Mouse (Mus musculus) CD4-positive, CD25-positive, alpha-beta regulatory T cell (primary cell): ENCODE results near the gene Tmem87b. TPM values are rescaled to one million over a fixed set of nuclear protein-coding genes. Genes with fewer than 3 reads are reported as not detected.

Source experiments
- polyA plus RNA-seq: library from polyadenylated mRNA; unstranded; fragments of 100-300 nt; shearing (Covaris generic); gene quantifications from one replicate; pipeline ENCODE4 v1.2.1, GENCODE M21; 2017

Tmem87b gene
- 29.2 TPM for polyA plus RNA-seq

DNA sequence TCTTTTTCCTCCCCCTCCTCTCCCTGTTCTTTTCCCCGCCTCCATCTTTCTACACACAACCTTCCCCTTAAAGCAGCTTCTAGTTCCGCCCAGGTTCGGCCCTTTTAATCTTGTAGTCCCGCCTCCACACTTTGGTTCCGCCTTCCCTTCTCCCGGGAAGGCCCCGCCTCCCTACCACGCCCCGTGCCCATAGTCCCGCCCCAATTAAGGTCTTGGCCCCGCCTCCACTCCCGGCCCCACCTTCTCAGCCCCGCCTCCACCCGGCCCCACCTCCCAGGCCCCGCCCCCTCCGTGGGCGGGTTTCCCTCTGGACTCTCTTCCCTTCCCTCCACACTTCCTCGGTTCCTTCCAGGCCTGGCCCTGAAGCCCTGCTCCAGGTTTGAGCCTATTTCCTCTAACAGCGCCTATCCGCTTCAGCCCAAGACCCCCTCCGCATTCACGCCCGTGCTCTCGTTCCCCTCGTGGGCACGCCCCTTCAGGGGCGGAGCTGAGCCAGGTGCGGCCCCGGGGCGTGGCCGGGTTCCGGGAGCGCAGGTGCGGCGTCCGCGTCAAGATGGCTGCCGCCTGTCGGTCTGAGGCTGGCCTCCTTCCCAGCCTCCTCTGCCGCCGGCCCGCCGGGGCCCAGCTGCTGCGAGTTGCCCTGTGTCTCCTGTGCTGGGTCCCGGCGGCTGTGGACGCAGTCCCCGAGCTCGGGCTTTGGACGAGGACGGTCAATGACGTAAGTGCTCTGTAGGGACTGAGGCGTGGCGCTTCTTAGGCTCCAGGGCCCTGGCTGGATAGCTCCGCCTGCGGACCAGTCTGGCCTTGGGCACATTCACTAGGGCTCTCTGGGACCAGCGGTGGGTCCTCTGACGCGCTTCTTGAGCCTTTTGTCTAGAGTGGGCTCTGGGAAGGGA lies at the start of gene Tmem87b:
Tmem87b (plus strand) TSS at position 333 of the 896 bp plus-strand sequence.

DNA sequence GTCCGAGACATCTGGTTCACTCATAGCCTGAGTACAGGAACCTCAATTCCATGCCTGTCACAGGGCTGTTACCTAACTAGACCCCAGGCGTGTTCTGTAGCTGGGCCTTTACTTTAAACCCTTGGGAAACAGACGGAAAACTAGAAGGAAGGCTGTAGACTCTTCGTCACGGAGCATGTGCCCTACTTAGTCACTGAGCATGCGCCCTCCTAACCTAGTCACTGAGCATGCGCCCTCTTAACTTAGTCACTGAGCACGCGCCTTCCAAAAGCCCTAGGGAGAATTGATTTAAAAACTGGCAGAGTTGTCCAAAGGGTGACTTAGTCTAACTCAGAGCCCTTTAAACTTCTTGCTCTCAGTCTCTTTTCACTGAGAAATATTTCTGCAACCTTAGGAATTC lies 44.7 kb downstream of the Tmem87b start, which contains the start of gene Fbln7:
Fbln7 (plus strand) TSS at position 346 of the 400 bp plus-strand sequence.

Other genes starting within 250 kb of the Tmem87b start
- gene Spdye4c, start 226.9 kb upstream of the Tmem87b start, polyA plus RNA-seq = not detected
- gene Anapc1, start 130.7 kb upstream of the Tmem87b start, polyA plus RNA-seq = 90.8 TPM
- 0.83 TPM for gene Mertk, start 119.2 kb upstream of the Tmem87b start, polyA plus RNA-seq
- not detected for gene Fbln7, start 44.9 kb downstream of the Tmem87b start, polyA plus RNA-seq
- 10.4 TPM for gene Zc3h8, start 126.0 kb downstream of the Tmem87b start, polyA plus RNA-seq
- gene Zc3h6, start 149.3 kb downstream of the Tmem87b start, polyA plus RNA-seq = 14.5 TPM
- gene Gm10762, start 149.6 kb downstream of the Tmem87b start, polyA plus RNA-seq = 5.7 TPM
- 0.25 TPM for gene Vinac1, start 230.1 kb downstream of the Tmem87b start, polyA plus RNA-seq
- gene Ttl, start 247.8 kb downstream of the Tmem87b start, polyA plus RNA-seq = 2.9 TPM